In genomic region chr8:123243053-123243452, GRCm38 (mm10) we compare ENCODE assay signal across 16 mouse cellular contexts. TPM values are rescaled to one million over a fixed set of nuclear protein-coding genes. Genes with fewer than 3 reads are reported as not detected.
DNase-seq lines count a peak whose midpoint lies in the region; ATAC-seq and TF ChIP-seq lines count a peak whose summit lies in the region.
"Had no signal": no experiment of that assay in that cellular context is flagged by ENCODE, and none has a peak within 500 bp of the region (broad histone marks: within the 10 kb centered on the region; RNA-seq: fewer than 3 reads in every experiment).

No protein-coding gene starts in this region.

- TF ChIP-seq POLR2A in liver, adult 2 months (IDR thresholded peaks at IDR 0.05; ENCODE audit: extremely low read depth, insufficient read depth, low read length) = no peak

- H3K27ac ChIP-seq in heart, postnatal 0 days (ENCODE audit: low read depth) = no peak overlapping the region
- peak overlapping the region; percentile 96 for H3K27ac ChIP-seq in liver, adult 2 months (replicated peaks; ENCODE audit: insufficient read depth, low read depth, low read length)
- no peak overlapping the region for H3K27ac ChIP-seq in liver, embryonic 11.5 days (ENCODE audit: low read depth, low read length)
- peak overlapping the region; percentile 79; the same call in 1 of the 2 replicates for H3K27ac ChIP-seq in liver, postnatal 0 days (ENCODE audit: low read depth)
- H3K27ac ChIP-seq: gastrocnemius, adult 2 months; macrophage had no signal

- peak; percentile 5; the same call in 1 of the 2 replicates for TF ChIP-seq CTCF in heart, postnatal 0 days (IDR thresholded peaks at IDR 0.05; ENCODE audit: low read depth)
- TF ChIP-seq CTCF in liver, adult 2 months (IDR thresholded peaks at IDR 0.05; ENCODE audit: low read depth, low read length) = peak; percentile 84
- TF ChIP-seq CTCF in E14TG2a.4 (conservative IDR thresholded peaks at IDR 0.05; ENCODE audit: low read length) = no peak
- peak; percentile 58 for TF ChIP-seq CTCF in liver, postnatal 0 days (IDR thresholded peaks at IDR 0.05; ENCODE audit: low read depth)

- H3K27me3 ChIP-seq in heart, postnatal 0 days (ENCODE audit: control insufficient read depth, insufficient read depth, low read length) = no peaks in the 10 kb centered on the region
- H3K27me3 ChIP-seq in liver, adult 2 months (ENCODE audit: control insufficient read depth, insufficient read depth, low read length) = no peaks in the 10 kb centered on the region
- H3K27me3 ChIP-seq in liver, embryonic 11.5 days (replicated peaks; ENCODE audit: control insufficient read depth, insufficient read depth, low read length) = no peaks in the 10 kb centered on the region
- H3K27me3 ChIP-seq in E14TG2a.4 (ENCODE audit: insufficient read depth, low read length) = no peaks in the 10 kb centered on the region
- H3K27me3 ChIP-seq in liver, postnatal 0 days (ENCODE audit: insufficient read depth, low read length) = no peaks in the 10 kb centered on the region

- no peak for TF ChIP-seq EP300 in heart, postnatal 0 days (IDR thresholded peaks at IDR 0.05; ENCODE audit: low read depth)
- no peak for TF ChIP-seq EP300 in liver, postnatal 0 days (IDR thresholded peaks at IDR 0.05; ENCODE audit: low read depth)

- DNase-seq in heart, postnatal 0 days (ENCODE audit: low spot score) = no peak
- DNase-seq in heart, postnatal 10 days = no peak
- DNase-seq in liver, adult 2 months (ENCODE audit: extremely low read depth, low read depth, low spot score) = peak; percentile 86
- DNase-seq in liver, embryonic 11.5 days (ENCODE audit: low spot score) = no peak
- DNase-seq in liver, postnatal 0 days = peak; percentile 53
- DNase-seq in cerebellum, adult 11 months = no peak
- DNase-seq: adrenal gland, adult 8-10 months; B cell, adult 2 months; cerebellum, adult 9-11 months; gastrocnemius, adult 2 months; thymus, postnatal 14 days had no signal

- H3K36me3 ChIP-seq in heart, postnatal 0 days (replicated peaks; ENCODE audit: control insufficient read depth, insufficient read depth, low read length) = peaks cover 58% of the 10 kb centered on the region
- H3K36me3 ChIP-seq in liver, adult 2 months (ENCODE audit: control insufficient read depth, insufficient read depth, low read length) = no peaks in the 10 kb centered on the region
- peaks cover 8% of the 10 kb centered on the region; the same call in 1 of the 2 replicates for H3K36me3 ChIP-seq in liver, embryonic 11.5 days (ENCODE audit: control insufficient read depth, insufficient read depth, low read length)
- peaks cover 61% of the 10 kb centered on the region for H3K36me3 ChIP-seq in E14TG2a.4 (ENCODE audit: insufficient read depth, low read length)
- peaks cover 23% of the 10 kb centered on the region for H3K36me3 ChIP-seq in liver, postnatal 0 days (replicated peaks; ENCODE audit: insufficient read depth, low read length)

- WGBS in heart, postnatal 0 days = 68% methylated on average over 11 of the region's 11 CpGs
- WGBS in liver, adult 2 months = 45% methylated on average over 11 of the region's 11 CpGs
- 70% methylated on average over 11 of the region's 11 CpGs for WGBS in liver, embryonic 11.5 days
- WGBS in liver, postnatal 0 days (ENCODE audit: insufficient replicate concordance) = 64% methylated on average over 11 of the region's 11 CpGs

- no peak overlapping the region for H3K9ac ChIP-seq in heart, postnatal 0 days (replicated peaks; ENCODE audit: low read depth, low read length)
- peak overlapping the region; percentile 51 for H3K9ac ChIP-seq in liver, adult 2 months (ENCODE audit: low read depth, low read length)
- H3K9ac ChIP-seq in liver, embryonic 11.5 days (ENCODE audit: low read depth, low read length) = no peak overlapping the region
- H3K9ac ChIP-seq in liver, postnatal 0 days (replicated peaks) = no peak overlapping the region

- H3K4me2 ChIP-seq in heart, postnatal 0 days (ENCODE audit: low read depth, low read length) = no peak overlapping the region
- no peak overlapping the region for H3K4me2 ChIP-seq in liver, embryonic 11.5 days
- H3K4me2 ChIP-seq in liver, postnatal 0 days (ENCODE audit: low read depth, low read length) = no peak overlapping the region

- H3K79me2 ChIP-seq in liver, adult 2 months (ENCODE audit: control insufficient read depth, insufficient read depth, low read length) = no peaks in the 10 kb centered on the region

- H3K4me1 ChIP-seq in heart, postnatal 0 days (ENCODE audit: control insufficient read depth, insufficient read depth) = no peaks in the 10 kb centered on the region
- peaks cover 42% of the 10 kb centered on the region for H3K4me1 ChIP-seq in liver, adult 2 months (ENCODE audit: control insufficient read depth, insufficient read depth, low read length)
- H3K4me1 ChIP-seq in liver, embryonic 11.5 days (replicated peaks; ENCODE audit: control insufficient read depth, insufficient read depth, low read length) = 0 out of 2 replicates have a peak, but pooled peaks cover 4% of the 10 kb centered on the region
- peaks cover 38% of the 10 kb centered on the region for H3K4me1 ChIP-seq in E14TG2a.4 (replicated peaks; ENCODE audit: low read depth, low read length)
- peaks cover 21% of the 10 kb centered on the region for H3K4me1 ChIP-seq in liver, postnatal 0 days (ENCODE audit: insufficient read depth)

- H3K4me3 ChIP-seq in heart, postnatal 0 days (ENCODE audit: low read depth, low read length) = no peak overlapping the region
- H3K4me3 ChIP-seq in liver, adult 2 months (ENCODE audit: insufficient read depth, low read depth, low read length) = no peak overlapping the region
- no peak overlapping the region for H3K4me3 ChIP-seq in liver, embryonic 11.5 days (ENCODE audit: low read depth, low read length)
- peak overlapping the region; percentile 10; the same call in 1 of the 2 replicates for H3K4me3 ChIP-seq in E14TG2a.4 (replicated peaks; ENCODE audit: low read length)
- no peak overlapping the region for H3K4me3 ChIP-seq in liver, postnatal 0 days (ENCODE audit: low read depth, low read length)
- H3K4me3 ChIP-seq: gastrocnemius, adult 2 months had no signal

- ATAC-seq in heart, postnatal 0 days (ENCODE audit: insufficient read depth, low read depth) = no peak
- no peak for ATAC-seq in liver, embryonic 11.5 days (replicated peaks; ENCODE audit: low FRiP score)
- peak; percentile 15 for ATAC-seq in liver, postnatal 0 days
- ATAC-seq: forebrain, embryonic 16.5 days; hindbrain, embryonic 16.5 days; midbrain, embryonic 16.5 days had no signal

- intact Hi-C loops in heart, postnatal 10 days (cut with DNase I) = no loop called here

- H3K9me3 ChIP-seq in heart, postnatal 0 days (replicated peaks; ENCODE audit: control insufficient read depth, low read length) = no peaks in the 10 kb centered on the region
- no peaks in the 10 kb centered on the region for H3K9me3 ChIP-seq in liver, embryonic 11.5 days (ENCODE audit: control insufficient read depth, low read length)
- H3K9me3 ChIP-seq in E14TG2a.4 (ENCODE audit: low read length) = no peaks in the 10 kb centered on the region
- no peaks in the 10 kb centered on the region for H3K9me3 ChIP-seq in liver, postnatal 0 days (ENCODE audit: low read length)

RNA-seq across cellular contexts. Expression of gene Spata2l, which starts 7.0 kb away (rescaled TPM):
- total RNA-seq in heart, postnatal 0 days (2014; rRNA removed; ENCODE audit: low replicate concordance) = 3.5 and 4.2 TPM in 2 replicates
- polyA plus RNA-seq in heart, postnatal 0 days (2015; fragmentation: Nextera tagmentation; extraction: Ambion mirVana) = 4.5 and 4.6 TPM in 2 replicates
- 1 to 10 TPM; 6.4 to 6.8 TPM for total RNA-seq in heart, postnatal 10 days (2021)
- total RNA-seq in liver, adult 2 months (2014; rRNA removed) = 16.8 and 18.1 TPM in 2 replicates
- 27.3 and 41.2 TPM in 2 replicates for polyA plus RNA-seq in liver, adult 2 months (2012; rRNA removed)
- 2.0 and 2.2 TPM in 2 replicates for polyA plus RNA-seq in liver, embryonic 11.5 days (2014; fragmentation: Nextera tagmentation; extraction: Ambion mirVana)
- 4.2 and 6.6 TPM in 2 replicates for polyA plus RNA-seq in liver, postnatal 0 days (2015; fragmentation: Nextera tagmentation; extraction: Ambion mirVana)

RNA-seq across cellular contexts. Expression of gene Zfp276, which starts 10.9 kb away (rescaled TPM):
- total RNA-seq in heart, postnatal 0 days (2014; rRNA removed; ENCODE audit: low replicate concordance) = 19.4 and 24.0 TPM in 2 replicates
- polyA plus RNA-seq in heart, postnatal 0 days (2015; fragmentation: Nextera tagmentation; extraction: Ambion mirVana) = 8.9 and 9.7 TPM in 2 replicates
- total RNA-seq in heart, postnatal 10 days (2021) = 10 to 100 TPM; 10.7 to 12.1 TPM
- total RNA-seq in liver, adult 2 months (2014; rRNA removed) = 21.3 and 26.3 TPM in 2 replicates
- 17.7 and 24.5 TPM in 2 replicates for polyA plus RNA-seq in liver, adult 2 months (2012; rRNA removed)
- 16.0 and 18.8 TPM in 2 replicates for polyA plus RNA-seq in liver, embryonic 11.5 days (2014; fragmentation: Nextera tagmentation; extraction: Ambion mirVana)
- 4.9 and 5.5 TPM in 2 replicates for polyA plus RNA-seq in liver, postnatal 0 days (2015; fragmentation: Nextera tagmentation; extraction: Ambion mirVana)

RNA-seq across cellular contexts. Expression of gene Vps9d1, which starts 11.1 kb away (rescaled TPM):
- total RNA-seq in heart, postnatal 0 days (2014; rRNA removed; ENCODE audit: low replicate concordance) = 21.4 and 32.7 TPM in 2 replicates
- polyA plus RNA-seq in heart, postnatal 0 days (2015; fragmentation: Nextera tagmentation; extraction: Ambion mirVana) = 15.4 and 16.1 TPM in 2 replicates
- total RNA-seq in heart, postnatal 10 days (2021) = 10 to 100 TPM; 22.9 to 27.0 TPM
- total RNA-seq in liver, adult 2 months (2014; rRNA removed) = 5.6 and 6.6 TPM in 2 replicates
- 40.9 and 48.8 TPM in 2 replicates for polyA plus RNA-seq in liver, adult 2 months (2012; rRNA removed)
- polyA plus RNA-seq in liver, embryonic 11.5 days (2014; fragmentation: Nextera tagmentation; extraction: Ambion mirVana) = 9.2 and 10.7 TPM in 2 replicates
- polyA plus RNA-seq in liver, postnatal 0 days (2015; fragmentation: Nextera tagmentation; extraction: Ambion mirVana) = 3.9 and 4.5 TPM in 2 replicates

RNA-seq across cellular contexts. Expression of gene Cdk10, which starts 18.4 kb away (rescaled TPM):
- total RNA-seq in heart, postnatal 0 days (2014; rRNA removed; ENCODE audit: low replicate concordance) = 26.5 and 31.9 TPM in 2 replicates
- polyA plus RNA-seq in heart, postnatal 0 days (2015; fragmentation: Nextera tagmentation; extraction: Ambion mirVana) = 14.7 and 14.8 TPM in 2 replicates
- 10 to 100 TPM; 26.4 to 27.9 TPM for total RNA-seq in heart, postnatal 10 days (2021)
- 16.9 and 18.2 TPM in 2 replicates for total RNA-seq in liver, adult 2 months (2014; rRNA removed)
- 29.8 and 45.1 TPM in 2 replicates for polyA plus RNA-seq in liver, adult 2 months (2012; rRNA removed)
- polyA plus RNA-seq in liver, embryonic 11.5 days (2014; fragmentation: Nextera tagmentation; extraction: Ambion mirVana) = 22.8 and 25.0 TPM in 2 replicates
- 8.7 TPM in 2 replicates for polyA plus RNA-seq in liver, postnatal 0 days (2015; fragmentation: Nextera tagmentation; extraction: Ambion mirVana)

RNA-seq across cellular contexts. Expression of gene Spata33, which starts 30.4 kb away (rescaled TPM):
- total RNA-seq in heart, postnatal 0 days (2014; rRNA removed; ENCODE audit: low replicate concordance) = 5.7 and 11.4 TPM in 2 replicates
- 17.1 and 21.3 TPM in 2 replicates for polyA plus RNA-seq in heart, postnatal 0 days (2015; fragmentation: Nextera tagmentation; extraction: Ambion mirVana)
- total RNA-seq in heart, postnatal 10 days (2021) = 10 to 100 TPM; 42.9 to 48.5 TPM
- total RNA-seq in liver, adult 2 months (2014; rRNA removed) = 0.28 and 0.34 TPM in 2 replicates
- 0.13 and 0.61 TPM in 2 replicates for polyA plus RNA-seq in liver, adult 2 months (2012; rRNA removed)
- polyA plus RNA-seq in liver, embryonic 11.5 days (2014; fragmentation: Nextera tagmentation; extraction: Ambion mirVana) = 1.4 and 1.7 TPM in 2 replicates
- 0.32 and 0.66 TPM in 2 replicates for polyA plus RNA-seq in liver, postnatal 0 days (2015; fragmentation: Nextera tagmentation; extraction: Ambion mirVana)

Comparison
In these comparisons a context has a peak if more than half of its experiments do, and no peak if none do; other contexts are left out.
1. DNase-seq: peak in liver, adult 2 months (single experiment) and liver, postnatal 0 days (single experiment); none in heart, postnatal 0 days (single experiment), heart, postnatal 10 days (0 of 2), liver, embryonic 11.5 days (single experiment) and cerebellum, adult 11 months (single experiment).
2. H3K27ac ChIP-seq: peak in liver, adult 2 months (single experiment) and liver, postnatal 0 days (single experiment); none in heart, postnatal 0 days (single experiment) and liver, embryonic 11.5 days (single experiment).